Mouse (Mus musculus) embryo, embryonic 11.5 days (tissue): Measurements from ENCODE around the gene Trpv2.

Experiments used
- DNase-seq: peaks from one replicate; pipeline ENCODE4 v3.0.0-alpha.2; 2012; ENCODE audit warnings: low read depth, low spot score

Gene Trpv2

DNA sequence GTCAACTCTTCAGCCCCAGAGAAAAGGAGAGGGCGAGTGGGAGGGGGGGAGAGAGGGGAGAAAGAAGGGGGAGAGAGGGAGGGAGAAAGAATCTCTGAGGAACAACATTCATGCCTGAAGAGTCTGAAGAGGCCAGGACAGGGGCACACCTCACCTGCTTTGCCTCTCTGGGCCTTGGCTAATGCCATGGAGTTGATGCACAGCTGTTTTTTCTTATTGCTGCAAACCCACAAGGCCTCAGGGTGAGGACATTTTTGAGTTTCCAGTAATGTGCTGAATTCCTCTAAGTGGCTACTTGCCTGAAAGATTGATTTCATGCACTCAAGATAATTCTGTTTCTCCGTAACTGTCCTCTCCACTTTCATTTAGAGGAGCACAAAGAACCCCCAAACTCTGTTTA is 16.1 kb upstream of the Trpv2 start:
- no peak for DNase-seq

- no peak for DNase-seq
Observed at GRCm38 (mm10) chr11:62558961-62559646, 15.2 kb upstream of the Trpv2 start.

DNA sequence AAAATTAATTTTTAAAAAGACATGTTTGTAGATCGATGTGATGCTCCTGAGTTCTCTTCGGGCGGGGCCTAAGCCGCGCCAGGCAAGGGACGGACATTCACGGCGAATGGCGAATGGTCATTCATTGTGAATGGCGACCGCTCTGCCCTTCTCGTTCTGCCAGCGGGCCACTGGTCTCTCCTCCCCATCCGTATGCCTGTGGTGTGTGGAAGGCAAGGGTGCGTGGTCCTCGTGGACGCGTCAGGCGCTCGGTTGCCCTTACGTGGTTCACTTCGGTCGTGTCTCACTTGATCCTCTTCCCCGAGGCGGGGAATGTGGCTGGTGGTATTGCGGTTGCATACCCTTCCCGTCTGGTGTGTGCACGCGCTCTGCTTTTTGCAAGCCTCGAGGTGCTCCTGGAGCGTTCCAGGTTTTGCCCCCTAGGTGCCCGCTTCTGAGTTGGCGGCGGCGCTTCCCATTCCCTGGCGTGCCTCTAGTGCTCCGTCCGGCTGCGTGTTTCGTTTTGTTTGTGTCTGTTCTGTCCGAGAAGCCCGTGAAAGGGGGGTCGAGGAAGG is 13.7 kb upstream of the Trpv2 start:
- no peak for DNase-seq

- no peak for DNase-seq
Observed at GRCm38 (mm10) chr11:62563590-62563989, 10.7 kb upstream of the Trpv2 start.

DNA sequence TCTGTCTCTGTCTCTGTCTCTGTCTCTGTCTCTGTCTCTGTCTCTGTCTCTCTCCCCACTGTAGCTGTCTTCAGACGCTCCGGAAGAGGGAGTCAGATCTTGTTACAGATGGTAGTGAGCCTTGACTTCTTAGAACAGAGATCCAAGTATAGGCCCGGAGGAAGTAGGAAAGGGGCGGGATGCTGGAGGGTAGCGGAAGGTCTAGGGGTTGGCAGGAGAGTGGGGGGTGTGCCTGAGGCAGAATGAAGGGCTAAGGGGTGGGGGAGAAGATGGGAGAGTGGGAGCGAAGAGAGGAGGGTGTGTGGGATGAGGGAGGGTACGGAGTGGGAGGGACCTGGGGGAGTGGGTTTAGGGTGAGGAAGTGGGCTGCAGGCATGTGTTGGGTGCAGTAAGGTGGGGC is 8.5 kb upstream of the Trpv2 start:
- no peak for DNase-seq

DNA sequence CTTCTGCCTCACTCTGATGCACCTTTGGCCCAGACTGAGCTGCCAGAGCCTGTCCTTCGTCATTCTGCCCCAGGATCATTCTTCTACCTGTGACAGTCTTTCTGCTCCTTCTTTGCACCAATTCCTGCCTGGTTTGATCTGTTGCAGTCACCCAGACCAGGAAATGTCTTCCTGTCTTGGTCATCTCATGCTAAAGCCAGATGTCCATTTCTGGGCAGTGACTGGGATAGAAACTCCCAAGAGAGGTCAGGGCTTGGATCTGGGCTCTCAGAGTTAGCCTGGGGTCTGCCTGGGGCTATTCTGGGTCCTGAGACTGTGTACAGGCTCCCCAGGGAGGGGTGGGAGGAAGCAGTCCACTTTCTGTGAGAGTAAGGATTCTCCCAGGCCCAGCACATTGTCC is 8.1 kb upstream of the Trpv2 start:
- DNase-seq: no peak

DNA sequence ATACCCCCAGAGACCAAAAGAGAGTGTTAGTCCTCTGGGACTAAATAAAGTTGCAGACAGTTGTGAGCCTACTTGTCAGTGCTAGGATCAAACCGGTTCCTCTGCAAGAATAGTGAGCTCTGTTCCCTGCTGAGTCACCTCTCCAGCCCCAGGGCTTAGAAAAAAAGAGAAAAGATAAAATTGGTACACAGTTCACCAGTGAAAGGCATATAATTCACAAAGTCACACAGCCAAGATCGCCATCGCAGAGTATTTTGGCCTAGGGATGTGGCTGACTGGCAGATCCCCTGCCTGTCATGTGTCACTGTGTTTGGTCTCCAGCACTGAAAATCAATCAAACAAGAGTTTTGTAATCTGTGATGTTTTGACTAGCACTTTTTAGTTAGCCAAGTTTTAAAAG is 6.0 kb upstream of the Trpv2 start:
- no peak for DNase-seq

DNA sequence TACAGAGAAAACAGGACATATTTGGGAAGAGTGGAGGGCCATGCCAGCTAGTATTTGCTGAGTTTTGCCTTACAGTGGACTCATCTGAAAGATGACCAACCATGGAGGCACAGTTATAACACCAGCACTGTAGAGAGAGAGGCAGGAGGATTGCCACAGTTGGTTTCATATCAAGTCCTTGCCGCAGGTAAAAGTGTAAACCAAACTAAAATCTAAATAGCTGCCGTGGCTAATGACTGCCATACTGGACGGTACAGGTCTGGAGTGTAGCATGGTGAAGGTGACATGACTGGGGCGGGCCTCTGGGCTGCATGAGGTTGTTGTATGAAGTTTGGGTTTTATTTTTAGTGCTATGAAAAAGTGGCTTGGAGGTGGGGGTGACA is 408 bp downstream of the Trpv2 start:
- DNase-seq: no peak

GRCm38 (mm10) chr11:62575297-62575658 is 992 bp downstream of the Trpv2 start:
- DNase-seq: peak; percentile 82

DNA sequence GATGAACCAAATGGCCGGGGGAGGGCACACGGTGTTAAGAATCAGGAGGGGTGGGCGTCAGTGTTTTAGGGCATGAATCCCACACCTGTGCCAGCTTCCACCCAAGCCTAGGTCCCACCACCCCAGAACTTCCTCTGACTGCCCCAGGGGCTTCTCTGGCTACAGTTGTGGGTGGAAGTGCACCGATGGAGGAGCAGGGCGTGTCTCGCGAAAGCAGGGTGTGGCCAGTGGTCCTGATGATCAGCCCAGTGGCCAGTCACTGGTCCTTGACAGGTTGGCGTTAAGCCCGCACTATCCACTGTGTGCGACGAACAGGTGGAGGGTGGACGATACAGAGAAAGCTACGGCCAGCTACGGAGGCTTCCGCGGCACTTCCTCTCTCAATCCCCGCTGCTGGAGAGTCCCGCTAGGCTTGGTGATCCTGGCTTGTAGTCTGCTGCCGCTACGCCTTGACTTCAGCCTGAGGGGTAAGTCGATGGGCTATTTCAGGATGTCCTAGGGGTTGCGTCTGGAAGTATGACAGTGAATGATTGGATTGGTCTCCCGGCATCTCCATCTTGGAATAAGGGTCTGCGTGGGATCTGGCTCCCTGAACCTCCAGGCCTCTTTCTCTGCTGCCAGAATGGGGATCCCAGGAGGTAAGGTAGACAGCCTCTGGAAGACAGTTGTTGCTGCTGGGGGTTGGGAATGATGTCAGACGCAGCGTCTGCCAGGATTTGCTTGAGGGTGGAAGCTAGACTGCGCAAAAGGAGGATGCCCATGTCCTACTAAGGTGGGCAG is 1.6 kb downstream of the Trpv2 start:
- no peak for DNase-seq

DNA sequence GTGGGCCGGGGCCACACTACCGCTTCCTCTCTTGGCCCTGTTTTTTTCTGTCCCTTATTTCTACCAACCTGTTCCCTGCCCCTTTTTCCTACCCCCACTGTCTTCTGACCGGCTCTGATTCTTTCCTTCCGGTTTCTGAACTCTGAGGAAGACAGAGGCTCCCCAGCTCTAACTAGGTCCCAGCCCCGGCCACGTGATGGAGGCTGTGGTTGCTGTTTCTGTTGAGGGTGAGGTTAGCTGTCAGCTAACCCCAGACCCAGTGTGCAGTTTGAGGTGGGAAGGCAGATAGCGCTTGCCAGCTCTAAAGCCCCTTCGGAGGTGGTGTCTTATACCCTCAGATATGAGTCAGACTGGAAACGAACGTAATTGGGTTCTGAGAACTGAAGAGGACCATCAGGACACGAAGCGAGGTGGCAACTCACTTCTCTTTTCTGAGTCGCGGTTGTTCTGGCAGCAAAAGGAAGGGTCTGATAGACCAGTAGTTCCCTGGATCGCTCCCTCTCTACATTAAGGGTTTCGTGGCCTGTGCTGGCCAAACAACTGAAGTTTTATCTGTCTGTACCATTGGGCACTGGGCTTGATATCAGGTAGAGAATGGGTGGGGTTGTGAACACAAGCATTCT is 2.4 kb downstream of the Trpv2 start:
- no peak for DNase-seq

- DNase-seq: no peak
Observed at GRCm38 (mm10) chr11:62583031-62583430, 8.7 kb downstream of the Trpv2 start.

DNA sequence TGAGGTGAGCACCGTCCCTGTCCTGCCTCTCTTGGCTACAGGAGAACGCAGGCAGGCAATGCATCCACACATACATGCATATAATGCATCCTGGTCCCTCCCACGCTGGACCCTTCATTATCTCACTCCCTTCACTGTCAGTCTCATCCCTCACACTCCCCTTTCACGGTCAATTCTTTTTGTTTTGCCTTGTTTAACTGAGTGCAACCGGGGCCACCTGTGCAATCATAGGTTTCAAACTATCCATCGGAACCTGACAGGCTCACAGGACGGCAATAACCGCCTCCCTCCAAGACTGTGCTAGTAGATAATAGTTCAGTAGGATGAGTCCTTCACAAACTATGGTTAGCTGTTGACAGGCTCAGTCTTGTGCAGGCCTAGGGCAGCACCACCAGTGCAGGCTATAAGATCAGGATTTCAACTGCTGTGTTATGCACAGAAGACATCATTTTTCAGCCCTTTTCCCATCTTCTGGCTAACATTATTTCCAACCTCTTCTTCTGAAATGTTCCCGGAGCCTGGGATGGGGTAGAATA is 10.5 kb downstream of the Trpv2 start:
- no peak for DNase-seq

- DNase-seq: no peak
Observed at GRCm38 (mm10) chr11:62587034-62587433, 12.7 kb downstream of the Trpv2 start.

DNA sequence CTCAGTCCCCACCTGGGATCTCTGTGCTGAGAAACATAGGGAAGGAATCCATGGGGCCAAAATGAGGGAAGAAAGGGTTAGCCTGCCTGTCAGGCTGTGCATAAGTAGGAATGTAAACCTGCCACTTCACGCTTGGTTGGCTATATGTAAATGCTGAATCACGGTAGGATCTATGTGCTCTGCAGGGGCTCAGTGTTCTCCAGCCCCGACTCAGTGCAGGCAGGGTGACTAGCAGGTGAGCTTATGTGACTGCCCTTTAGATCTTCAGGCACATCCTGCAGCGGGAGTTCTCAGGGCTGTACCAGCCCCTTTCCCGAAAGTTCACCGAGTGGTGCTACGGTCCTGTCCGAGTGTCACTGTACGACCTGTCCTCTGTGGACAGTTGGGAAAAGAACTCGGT is 15.1 kb downstream of the Trpv2 start:
- no peak for DNase-seq

DNA sequence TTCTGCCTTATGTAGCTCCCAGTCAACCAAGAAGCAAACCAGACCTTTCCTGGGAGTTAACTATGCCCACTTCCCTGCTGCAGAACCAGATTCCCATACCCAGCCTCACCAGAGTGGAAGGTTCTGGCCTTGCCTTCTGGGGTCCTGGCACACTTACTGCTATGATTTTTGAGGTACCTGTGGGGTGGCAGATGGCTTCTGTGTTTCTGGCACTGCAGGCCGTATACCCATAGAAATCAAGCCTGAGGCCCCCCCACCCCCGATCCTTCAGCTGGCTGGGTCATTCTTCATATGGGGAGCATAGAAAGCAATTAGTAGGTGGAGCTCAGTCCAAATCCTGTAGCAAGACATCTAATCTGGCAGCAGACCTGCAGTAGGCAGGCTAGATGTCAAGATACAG is 16.7 kb downstream of the Trpv2 start:
- no peak for DNase-seq

DNA sequence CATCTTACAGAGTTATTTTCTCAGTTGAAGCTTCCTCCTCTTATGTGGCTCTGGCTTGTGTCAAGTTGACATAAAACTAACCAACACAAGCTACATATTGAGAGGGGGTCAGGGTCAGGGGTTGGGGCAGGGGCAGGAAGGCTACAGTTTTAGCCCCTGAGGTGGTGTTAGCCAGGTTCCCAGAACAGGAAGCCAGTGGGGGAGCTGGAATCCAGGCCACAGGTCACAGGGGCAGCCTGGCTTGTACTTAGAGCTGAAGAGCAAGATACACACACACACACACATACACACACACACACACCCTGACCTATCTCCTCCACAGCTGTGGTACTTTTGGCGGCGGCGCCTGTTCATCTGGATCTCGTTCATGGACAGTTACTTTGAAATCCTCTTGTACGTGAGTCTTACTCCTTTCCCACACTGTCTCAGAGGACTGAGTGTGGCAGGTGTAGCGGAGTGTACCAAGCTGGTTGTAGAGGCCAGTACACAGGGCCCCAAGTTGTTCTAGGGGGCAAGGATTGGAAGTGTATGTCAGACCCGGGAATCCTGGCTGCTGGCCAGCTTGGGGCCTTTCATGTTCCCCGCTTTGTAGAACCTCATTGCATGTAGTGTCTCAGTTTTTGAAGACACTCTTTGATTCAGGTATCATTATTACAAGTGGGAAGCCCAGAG is 17.8 kb downstream of the Trpv2 start:
- no peak for DNase-seq

GRCm38 (mm10) chr11:62598571-62598970 is 24.3 kb downstream of the Trpv2 start:
- DNase-seq: no peak

- DNase-seq: no peak
Observed at GRCm38 (mm10) chr11:62601732-62602618, 27.7 kb downstream of the Trpv2 start.

- peak; percentile 99 for DNase-seq
Observed at GRCm38 (mm10) chr11:62602619-62603311, 28.5 kb downstream of the Trpv2 start.
